Mouse (Mus musculus): ENCODE results near the gene Agbl2.

DNA sequence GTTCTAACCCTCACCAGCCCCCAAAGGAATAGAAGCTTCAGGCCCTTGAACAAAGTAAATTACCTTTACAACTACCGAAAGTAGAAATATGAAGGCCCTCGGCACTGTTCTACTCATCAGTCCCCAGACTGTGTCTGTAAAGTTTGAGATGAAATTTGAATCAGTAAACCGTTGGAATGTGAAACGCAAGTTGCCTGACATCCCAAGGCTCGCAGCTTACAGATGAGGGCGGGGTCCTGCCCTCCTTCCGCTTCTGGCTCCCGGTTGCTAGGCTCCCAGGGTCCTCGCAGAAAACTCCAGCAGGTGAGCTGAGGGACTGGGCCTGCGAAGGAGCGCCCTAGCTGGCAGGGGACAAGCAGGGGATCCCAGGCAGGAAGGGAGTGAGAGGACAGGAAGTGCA, at the start of gene Agbl2:
- TF ChIP-seq POLR2A (IDR thresholded peaks at IDR 0.05; ENCODE audit: insufficient read depth, low read length) (no peak), CTCF (IDR thresholded peaks at IDR 0.05; ENCODE audit: low read depth, low read length) (no peak), EP300 (IDR thresholded peaks at IDR 0.05; ENCODE audit: insufficient read depth, low read depth, low read length) (no peak)
